Mouse (Mus musculus): ENCODE measurements around the gene Slc16a13.
A peak's percentile ranks its signal among the peaks of the same experiment; 100 is the strongest.

Slc16a13 gene

GRCm38 (mm10) chr11:70171847-70172246 lies 49.0 kb downstream of the Slc16a13 start:
- DNase-seq (ENCODE audit: low spot score in 2 of 2), result no peak

GRCm38 (mm10) chr11:70171181-70171580 lies 49.7 kb downstream of the Slc16a13 start:
- no peak for DNase-seq (ENCODE audit: low spot score in 2 of 2)

DNA sequence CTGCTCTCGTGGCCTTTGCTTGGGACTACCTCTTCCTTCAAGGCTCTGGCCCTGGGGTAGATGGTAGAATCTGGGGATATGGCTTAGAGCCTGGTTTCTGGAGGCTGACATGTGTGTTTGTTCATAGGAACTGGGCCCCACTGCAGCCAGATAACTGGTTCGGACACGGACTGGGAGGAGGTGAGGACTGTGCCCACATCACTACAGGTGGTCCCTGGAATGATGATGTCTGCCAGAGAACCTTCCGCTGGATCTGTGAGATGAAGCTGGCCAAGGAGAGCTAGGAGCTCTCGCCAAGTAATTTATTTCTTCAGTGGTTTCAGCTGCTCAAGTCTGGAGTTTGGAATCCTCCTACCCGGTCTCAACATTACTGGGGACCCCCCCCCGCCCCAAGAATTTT lies 50.6 kb downstream of the Slc16a13 start:
- DNase-seq (ENCODE audit: low spot score in 2 of 2), result no peak

- peak in 1 of 2 experiments; percentile 28 for DNase-seq (ENCODE audit: low spot score in 2 of 2)
Observed at GRCm38 (mm10) chr11:70169471-70169870, 51.4 kb downstream of the Slc16a13 start.

DNA sequence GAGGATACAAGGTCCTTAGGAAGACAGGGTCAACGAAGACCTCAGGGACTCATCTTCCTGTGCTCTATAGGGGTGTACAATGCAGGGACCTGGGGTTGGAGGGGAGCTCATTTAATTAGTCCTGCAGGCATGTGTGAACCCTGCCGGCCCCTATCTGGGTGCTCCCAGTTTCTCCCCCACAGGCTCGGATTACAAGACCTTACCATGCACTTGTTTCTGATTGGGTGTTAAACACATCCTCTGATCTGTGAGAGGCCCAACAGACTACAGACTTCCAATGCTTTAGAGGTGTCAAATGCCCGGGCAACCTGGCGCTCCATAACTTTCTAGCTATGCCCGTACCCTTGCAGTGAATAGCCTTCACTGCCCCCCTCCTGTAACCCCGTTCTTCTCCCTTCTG lies 52.7 kb downstream of the Slc16a13 start:
- DNase-seq (ENCODE audit: low spot score in 2 of 2), result no peak
